Mouse (Mus musculus): ENCODE results near the gene 1700020D05Rik.

- TF ChIP-seq CTCF (IDR thresholded peaks at IDR 0.05; ENCODE audit: borderline replicate concordance, insufficient read depth, low read depth, low read length) (no peak), POLR2A (IDR thresholded peaks at IDR 0.05; ENCODE audit: borderline replicate concordance, insufficient read depth, low read length) (peak; percentile 42; the same call in 1 of the 2 replicates)
These were observed 12.5 kb downstream of the 1700020D05Rik start for GRCm38 (mm10) chr19:5490898-5491708.
